Mouse (Mus musculus): ENCODE measurements around the gene Cyp2j7. TPM values are rescaled to one million over a fixed set of nuclear protein-coding genes. Genes with fewer than 3 reads are reported as not detected.

The Cyp2j7 gene
- polyA plus RNA-seq, 1 experiment from 2014 or later, result not detected

DNA sequence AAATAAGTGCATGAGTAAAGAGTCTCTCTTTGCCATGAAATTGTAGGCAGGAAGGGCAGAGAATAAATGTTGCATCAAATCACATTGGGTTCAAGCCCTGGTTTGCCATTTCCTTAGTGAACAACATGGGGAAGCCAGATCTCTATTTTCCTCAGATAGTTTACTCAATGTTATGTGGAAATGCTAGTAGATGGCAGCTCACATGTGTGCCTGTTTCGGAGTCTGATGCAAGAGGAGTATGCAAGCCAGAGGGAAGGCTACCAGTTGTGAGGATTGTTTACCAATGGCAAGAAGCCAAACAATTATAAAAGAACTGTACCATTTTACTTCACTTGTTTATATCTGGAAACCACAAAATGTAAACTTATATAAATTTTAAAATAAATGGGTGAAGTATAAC is 74.9 kb downstream of the Cyp2j7 start:
- H3K4me1 ChIP-seq (ENCODE audit: control insufficient read depth, insufficient read depth, low read length), result no peaks in the 10 kb centered on the region
- H3K27me3 ChIP-seq (ENCODE audit: control insufficient read depth, insufficient read depth, low read length), result no peaks in the 10 kb centered on the region
- 71% methylated on average over 1 of the region's 1 CpGs for WGBS (ENCODE audit: insufficient replicate concordance)
- H3K9ac ChIP-seq (ENCODE audit: low read depth, low read length), result no peak overlapping the region
- H3K27ac ChIP-seq (ENCODE audit: low read depth, low read length), result no peak overlapping the region
- no peak overlapping the region for H3K4me2 ChIP-seq
- H3K4me3 ChIP-seq (ENCODE audit: low read depth, low read length), result no peak overlapping the region
- H3K36me3 ChIP-seq (ENCODE audit: control insufficient read depth, insufficient read depth, low read length), result no peaks in the 10 kb centered on the region
- ATAC-seq (replicated peaks; ENCODE audit: insufficient number of reproducible peaks, low FRiP score, low TSS enrichment), result no peak
- no peaks in the 10 kb centered on the region for H3K9me3 ChIP-seq (replicated peaks; ENCODE audit: control insufficient read depth, low read length)

Other genes with a start within 250 kb of the Cyp2j7 start
- not detected in 2 replicates for gene Cyp2j13, start 159.1 kb downstream of the Cyp2j7 start, polyA plus RNA-seq (2014; fragmentation: Nextera tagmentation; extraction: Ambion mirVana)
- not detected in 2 replicates for gene Cyp2j12, start 95.5 kb downstream of the Cyp2j7 start, polyA plus RNA-seq (2014; fragmentation: Nextera tagmentation; extraction: Ambion mirVana)
- not detected in 2 replicates for gene Cyp2j11, start 112.0 kb upstream of the Cyp2j7 start, polyA plus RNA-seq (2014; fragmentation: Nextera tagmentation; extraction: Ambion mirVana)